Mouse (Mus musculus): ENCODE measurements around the gene Wdr11.

Wdr11 gene

GRCm38 (mm10) chr7:129654923-129655322 lies 63.3 kb downstream of the Wdr11 start:
- peak; percentile 34 for DNase-seq

DNA sequence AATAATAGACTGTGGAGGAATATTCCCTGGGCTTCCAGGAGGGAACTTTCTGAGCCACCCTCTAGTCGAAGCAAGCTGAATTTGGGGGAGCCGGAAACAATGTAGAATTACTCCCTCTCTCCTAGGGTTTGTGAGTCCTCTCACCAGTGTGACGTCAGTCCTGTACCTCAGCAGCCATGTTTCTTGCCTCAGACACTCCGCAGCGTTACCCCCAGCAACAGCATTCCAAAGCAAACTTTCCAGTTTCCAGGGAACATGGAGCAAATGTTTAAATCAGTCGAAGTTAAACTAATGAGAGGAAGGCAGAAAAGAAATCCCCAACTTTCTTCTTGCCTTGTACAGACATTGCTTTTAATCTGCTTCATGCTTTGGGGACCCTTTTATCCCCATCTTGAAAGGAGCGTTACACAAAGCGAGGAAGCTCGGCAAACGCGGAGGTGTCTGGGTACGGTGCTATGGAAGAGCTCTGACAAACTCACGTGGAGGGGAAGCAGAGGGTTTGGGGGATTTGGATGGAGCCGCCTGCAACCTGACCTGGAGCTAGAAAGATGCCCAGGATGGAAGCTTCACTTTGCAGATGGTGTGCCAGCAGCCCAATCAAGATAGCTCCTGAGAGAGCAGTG lies 64.1 kb downstream of the Wdr11 start:
- DNase-seq: no peak

DNA sequence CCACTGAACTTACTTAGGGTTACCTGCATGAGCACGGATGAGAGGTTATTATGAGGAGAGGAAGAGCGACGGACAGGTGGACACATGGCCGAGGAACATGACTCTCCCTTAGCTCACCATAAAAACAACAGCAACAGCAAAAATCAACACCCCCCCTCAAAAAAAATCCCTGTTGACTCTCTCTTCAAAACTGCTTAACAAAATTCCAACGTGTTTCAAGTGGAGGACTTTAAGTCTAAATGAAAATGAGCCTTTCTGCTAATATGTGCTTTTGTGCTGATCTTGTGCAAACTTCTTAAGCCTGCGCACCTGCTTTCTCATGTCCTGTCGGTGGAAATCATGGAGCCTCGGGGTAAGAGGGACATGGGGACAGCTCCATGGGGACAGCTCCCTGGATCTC lies 66.2 kb downstream of the Wdr11 start:
- no peak for DNase-seq

- DNase-seq: no peak
Measured at GRCm38 (mm10) chr7:129659755-129660154, 68.1 kb downstream of the Wdr11 start.

DNA sequence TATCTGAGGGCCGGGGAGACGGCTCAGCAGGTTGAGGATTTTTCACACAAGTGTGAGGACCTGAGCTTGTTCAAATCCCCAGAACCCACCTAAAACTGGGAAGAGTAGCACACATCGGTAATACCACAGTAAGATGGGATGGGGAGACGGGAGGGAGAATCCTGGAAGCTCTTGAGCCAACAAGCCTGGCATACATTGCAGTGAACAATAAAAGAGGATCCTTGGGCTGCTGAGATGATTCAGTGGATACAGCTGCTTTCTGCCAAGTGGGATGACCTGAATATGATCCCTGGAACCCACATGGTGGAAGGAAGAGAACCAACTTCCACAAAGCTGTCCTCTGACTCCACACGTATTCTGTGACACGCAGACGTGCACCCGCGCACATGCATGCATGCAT lies 68.9 kb downstream of the Wdr11 start:
- DNase-seq: no peak

DNA sequence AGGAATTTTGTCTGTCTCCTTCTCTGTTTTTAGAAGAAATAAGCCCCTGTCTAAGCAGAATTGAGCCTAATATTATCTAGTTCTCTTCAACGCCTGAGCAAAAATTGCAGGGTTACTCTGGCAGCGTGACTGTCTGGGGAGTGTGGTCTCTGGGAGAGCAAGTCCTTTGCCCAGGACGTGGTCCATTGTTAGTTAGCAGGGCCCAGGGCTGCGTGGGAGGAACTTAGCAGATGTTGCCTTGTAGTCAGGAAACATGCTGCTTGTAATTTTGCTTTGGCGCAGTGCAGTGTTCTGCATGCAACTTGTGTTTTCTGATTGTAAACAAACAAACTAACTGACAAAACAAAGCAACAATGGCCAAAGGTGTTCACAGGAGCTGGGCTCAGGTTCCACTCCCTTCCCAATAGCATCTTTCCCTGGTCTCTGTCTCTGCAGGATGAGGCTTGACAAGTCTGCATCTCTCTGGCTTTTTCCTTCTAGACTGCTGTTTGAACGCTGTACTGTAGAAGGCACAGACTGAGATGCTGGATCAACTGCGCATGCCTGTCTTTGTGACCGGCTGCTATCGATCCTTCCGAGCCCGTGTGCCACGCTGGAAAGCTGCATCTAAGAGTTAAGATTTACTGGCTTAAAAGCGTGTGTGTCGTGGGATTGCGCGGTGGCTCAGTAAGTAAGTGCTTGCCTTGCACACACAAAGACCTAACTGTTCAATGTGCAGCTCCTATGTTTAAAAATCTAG lies 70.6 kb downstream of the Wdr11 start:
- DNase-seq: no peak

- DNase-seq: no peak
Measured at GRCm38 (mm10) chr7:129663781-129664505, 72.3 kb downstream of the Wdr11 start.

- no peak for DNase-seq
Measured at GRCm38 (mm10) chr7:129665411-129665810, 73.7 kb downstream of the Wdr11 start.

DNA sequence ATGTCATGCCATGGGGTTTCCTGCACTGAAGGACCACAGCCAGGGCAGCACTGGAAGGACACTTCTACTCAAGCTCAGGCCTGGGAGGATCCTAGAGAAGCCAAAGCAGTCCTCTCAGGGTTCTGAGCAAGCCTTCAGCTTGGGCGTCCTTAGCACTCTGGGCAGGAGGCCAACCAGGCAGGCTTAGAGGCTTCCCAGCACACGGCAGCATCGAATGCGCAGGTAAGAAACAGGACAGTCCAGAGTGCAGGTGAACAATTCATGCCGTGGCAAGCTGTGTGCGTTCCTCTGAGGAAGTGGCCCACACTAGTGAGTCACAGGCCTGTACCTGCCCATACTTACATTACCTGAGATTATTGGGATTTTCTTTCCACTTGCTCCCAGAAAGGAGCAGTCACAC lies 74.3 kb downstream of the Wdr11 start:
- no peak for DNase-seq

- DNase-seq: no peak
Measured at GRCm38 (mm10) chr7:129666526-129666925, 74.9 kb downstream of the Wdr11 start.

GRCm38 (mm10) chr7:129670280-129670679 lies 78.6 kb downstream of the Wdr11 start:
- DNase-seq: no peak

DNA sequence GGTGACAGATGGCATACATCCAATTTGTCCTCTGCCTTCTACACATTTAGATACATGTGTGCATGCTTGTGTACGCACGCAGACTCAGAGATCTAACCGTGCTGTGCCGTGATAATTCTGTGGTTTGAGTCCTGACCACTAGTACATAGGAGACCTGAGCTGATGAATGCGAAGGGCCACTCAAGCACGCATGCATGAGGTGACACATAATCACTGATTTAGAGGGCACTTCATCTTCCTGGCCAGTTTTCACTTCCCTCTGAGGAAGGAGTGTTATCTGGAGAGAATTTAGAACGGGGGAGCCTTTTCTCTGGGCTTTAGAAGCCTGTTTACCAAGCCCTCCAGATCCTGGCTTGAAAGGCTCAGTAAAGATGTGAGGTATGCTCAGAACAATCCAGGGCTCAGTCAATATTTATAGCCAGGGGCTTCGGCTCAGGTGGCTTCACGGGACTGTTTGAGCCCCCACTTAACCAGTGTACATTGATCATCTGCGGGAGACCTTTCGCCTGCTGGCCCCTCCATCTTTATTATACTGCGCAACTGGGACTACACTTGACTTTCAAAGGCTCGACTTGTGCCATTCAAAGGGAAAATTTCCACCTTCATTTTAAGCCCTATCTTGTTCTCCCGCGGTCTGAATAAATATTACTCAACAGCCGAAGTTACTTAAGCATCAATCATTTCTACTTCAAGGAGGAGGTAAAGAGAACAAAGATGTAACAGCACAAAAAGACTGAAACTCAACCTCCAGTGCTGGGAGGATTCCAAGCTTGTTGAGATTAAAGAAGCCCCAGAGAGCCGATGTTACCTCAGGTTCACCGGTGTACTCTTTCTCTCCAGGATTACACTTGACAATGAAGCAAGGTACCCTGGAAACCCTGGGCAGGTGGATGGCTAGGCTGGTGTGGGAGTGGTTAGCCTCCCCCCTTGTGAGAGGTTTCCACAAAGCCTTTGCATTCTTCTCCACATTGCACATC lies 80.3 kb downstream of the Wdr11 start:
- DNase-seq: no peak

DNA sequence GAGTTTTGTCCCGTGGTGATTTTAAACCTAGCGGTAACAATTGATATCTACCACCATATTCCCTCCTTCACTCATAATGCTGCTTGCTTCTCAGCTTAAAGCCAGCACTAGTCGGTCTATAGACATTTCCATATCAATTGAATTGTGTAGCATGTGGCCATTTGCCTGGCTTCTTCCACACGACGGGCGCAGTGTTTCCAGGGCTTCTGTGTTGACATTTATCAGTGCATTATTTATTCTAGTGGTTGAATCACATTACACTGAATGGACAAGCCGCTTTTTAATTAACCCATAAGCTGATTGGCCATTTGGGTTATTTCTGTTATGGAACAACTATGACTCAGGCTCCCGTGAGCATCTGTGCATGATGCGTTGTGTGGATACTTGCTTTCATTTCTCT lies 82.1 kb downstream of the Wdr11 start:
- no peak for DNase-seq

DNA sequence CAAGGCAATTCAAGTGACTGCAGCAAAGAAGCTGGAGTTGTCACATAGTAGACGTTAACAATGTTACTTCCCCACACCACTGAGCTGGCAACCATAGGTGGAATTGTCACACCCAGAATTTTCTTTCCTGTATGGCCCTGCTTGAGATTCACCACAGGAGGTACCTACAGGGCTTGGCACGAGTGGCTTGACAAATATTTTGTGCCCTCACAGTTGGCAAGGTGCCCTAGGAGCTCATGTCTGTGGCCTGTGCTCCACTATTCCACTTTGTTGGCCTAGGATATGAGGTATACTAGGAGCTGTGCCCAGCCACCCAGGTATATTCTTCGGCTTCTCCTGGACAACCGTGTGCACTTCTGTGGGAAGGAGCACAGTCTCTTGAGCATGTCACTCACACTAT lies 82.9 kb downstream of the Wdr11 start:
- DNase-seq: no peak

DNA sequence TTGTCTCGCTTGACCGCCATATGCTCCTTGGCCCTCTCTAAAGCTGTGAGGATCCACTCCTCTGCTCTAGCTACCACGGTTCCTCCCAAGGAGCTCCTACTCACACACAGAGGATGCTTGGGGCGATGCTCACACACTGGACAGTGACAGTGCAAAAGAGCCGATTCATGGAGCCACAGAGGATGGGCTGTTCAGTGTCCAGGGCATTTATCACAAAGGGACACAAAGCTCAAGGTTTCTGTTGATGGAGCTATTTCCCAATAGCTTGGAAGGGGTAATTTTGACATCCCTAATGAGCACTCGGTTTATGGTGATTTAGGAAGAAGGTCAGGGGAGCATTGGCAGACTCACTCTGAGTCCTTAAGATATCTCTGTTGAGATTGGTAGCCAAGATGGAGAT lies 84.2 kb downstream of the Wdr11 start:
- no peak for DNase-seq

GRCm38 (mm10) chr7:129677141-129677540 lies 85.5 kb downstream of the Wdr11 start:
- no peak for DNase-seq

DNA sequence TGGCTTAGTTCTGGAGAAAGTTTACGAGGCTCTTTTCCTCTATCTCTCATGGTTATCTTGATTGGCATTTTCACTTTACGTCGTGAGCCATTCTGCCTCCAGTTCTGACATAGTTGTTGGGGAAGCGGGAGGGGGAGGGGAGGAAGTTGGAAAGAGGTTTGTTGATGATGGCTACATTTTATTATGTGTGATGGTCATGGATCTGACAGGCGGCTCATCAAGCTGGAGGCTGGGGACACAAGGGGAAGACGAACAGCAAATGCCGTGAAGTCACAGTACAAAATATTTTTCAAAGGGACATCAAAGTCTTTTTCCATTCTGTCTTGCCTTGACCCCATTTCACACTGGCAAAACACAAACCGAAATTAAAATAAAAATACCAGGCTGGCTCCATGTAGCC lies 86.8 kb downstream of the Wdr11 start:
- DNase-seq: peak; percentile 14

- no peak for DNase-seq
Measured at GRCm38 (mm10) chr7:129678972-129679371, 87.3 kb downstream of the Wdr11 start.

DNA sequence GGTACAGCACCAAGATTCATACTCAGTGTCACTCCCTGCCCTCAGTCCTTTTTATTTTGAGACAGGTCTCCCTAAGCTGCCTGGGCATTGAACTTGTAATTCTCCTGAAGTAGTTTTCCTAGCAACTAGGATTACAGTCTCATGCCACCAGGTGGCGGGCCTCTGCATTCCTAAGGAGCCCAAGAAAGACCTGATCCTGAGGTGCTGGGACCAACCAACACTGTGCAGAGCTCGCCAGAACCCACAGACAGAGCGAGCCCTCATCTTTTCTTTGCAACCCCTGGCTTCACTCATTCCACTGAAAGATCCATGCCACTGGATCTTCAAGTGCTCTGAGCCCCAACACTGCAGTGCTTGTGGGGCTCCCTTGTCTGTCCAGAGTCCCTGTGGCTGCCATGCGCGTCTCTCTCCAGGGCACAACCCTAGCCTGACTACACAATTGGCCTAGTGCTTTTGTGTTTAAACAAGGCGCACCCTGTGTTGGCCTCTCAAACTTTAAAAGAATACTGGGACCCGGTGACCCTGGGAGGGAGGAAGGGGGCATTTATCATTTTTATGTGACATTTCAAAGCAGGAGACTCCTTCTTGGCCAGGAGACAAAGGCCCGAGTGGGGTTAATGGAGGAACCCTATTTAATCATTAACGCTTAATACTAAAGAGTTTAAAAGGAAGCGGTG lies 89.0 kb downstream of the Wdr11 start:
- DNase-seq: peak; percentile 41

DNA sequence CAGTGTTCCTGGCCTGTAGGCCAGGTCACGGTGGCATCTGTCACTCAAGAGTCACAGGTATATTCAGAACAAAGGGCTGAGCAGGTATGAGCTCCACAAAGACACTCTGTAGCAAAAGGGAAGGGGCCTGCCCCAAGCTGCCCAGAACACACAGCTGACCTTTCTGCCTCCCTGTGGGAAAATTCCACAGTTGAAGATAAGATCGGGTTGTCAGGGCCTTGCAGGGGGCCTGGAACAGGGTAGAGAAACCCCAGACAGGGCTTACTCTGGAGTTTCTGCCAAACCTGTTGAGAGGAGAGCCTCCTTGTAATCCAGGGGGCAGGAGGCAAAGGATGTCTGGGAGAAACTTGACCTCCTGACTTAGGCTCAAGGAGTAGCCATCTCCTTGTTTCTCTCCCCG lies 90.9 kb downstream of the Wdr11 start:
- DNase-seq: no peak

DNA sequence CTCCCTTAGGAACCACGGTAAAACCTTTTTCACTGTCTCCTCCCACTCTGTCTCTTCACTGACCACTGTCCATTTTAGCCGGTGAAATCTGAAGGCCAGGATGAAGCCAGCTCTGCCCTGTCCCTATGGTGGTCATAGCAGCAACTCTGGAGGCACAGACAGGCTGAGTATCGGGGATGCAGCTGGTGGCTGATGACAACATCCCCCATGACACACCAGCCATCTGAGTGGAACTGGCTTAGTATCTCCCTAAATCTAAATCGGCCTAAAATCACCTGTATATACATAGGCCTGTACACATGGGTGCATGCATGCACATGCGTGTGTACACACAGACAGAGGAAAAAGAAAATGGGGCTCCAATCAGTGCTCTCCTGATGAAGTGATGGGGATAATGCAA lies 93.7 kb downstream of the Wdr11 start:
- DNase-seq: no peak

Data from retina, postnatal 1 day (tissue).